Mouse (Mus musculus) monocyte, adult 5-6 weeks (primary cell): ENCODE measurements around the gene Tmem256. TPM values are rescaled to one million over a fixed set of nuclear protein-coding genes. Genes with fewer than 3 reads are reported as not detected.

Source experiments
- ATAC-seq: fragments of 153-309, 156-312 bp; replicated peaks from 2 replicates; pipeline ENCODE4 v1.8.0; 2017; ENCODE audit warnings: mild to moderate bottlenecking; ENCODE audit not compliant: low TSS enrichment, insufficient number of reproducible peaks, severe bottlenecking, poor library complexity, low FRiP score
- total RNA-seq: library from RNA; stranded (forward); fragments of 200-1000, 200-491, 200-594 nt; gene quantifications from 3 replicates; pipeline ENCODE4 v1.2.3, GENCODE M21; 2017

Gene Tmem256
- total RNA-seq, 1 experiment from 2014 or later = 75.7 TPM

GRCm38 (mm10) chr11:69806378-69806777 lies 31.9 kb upstream of the Tmem256 start:
- ATAC-seq = no peak

GRCm38 (mm10) chr11:69807641-69808040 lies 30.7 kb upstream of the Tmem256 start:
- no peak for ATAC-seq

- no peak for ATAC-seq
These were observed 28.0 kb upstream of the Tmem256 start for GRCm38 (mm10) chr11:69810280-69810679.

- ATAC-seq = no peak
These were observed 23.2 kb upstream of the Tmem256 start, which contains the start of gene Gm39566 for GRCm38 (mm10) chr11:69815155-69815554. Gene Gm39566 (minus strand): TSS chr11:69815298.

- ATAC-seq = no peak
These were observed 21.8 kb upstream of the Tmem256 start for GRCm38 (mm10) chr11:69816520-69816919.

GRCm38 (mm10) chr11:69818365-69818764 lies 19.9 kb upstream of the Tmem256 start, which contains the start of gene Spem2:
Gene Spem2 (minus strand): TSS chr11:69818465.
- ATAC-seq = no peak

GRCm38 (mm10) chr11:69818871-69819270 lies 19.4 kb upstream of the Tmem256 start:
- no peak for ATAC-seq

- no peak for ATAC-seq
These were observed 16.2 kb upstream of the Tmem256 start, which contains the start of gene Spem1 for GRCm38 (mm10) chr11:69822080-69822479. Gene Spem1 (minus strand): TSS chr11:69822180.

- no peak for ATAC-seq
These were observed 14.9 kb upstream of the Tmem256 start for GRCm38 (mm10) chr11:69823456-69823855.

- ATAC-seq = no peak
These were observed 9.5 kb upstream of the Tmem256 start for GRCm38 (mm10) chr11:69828832-69829231.

- no peak for ATAC-seq
These were observed 4.8 kb upstream of the Tmem256 start for GRCm38 (mm10) chr11:69833554-69833953.

GRCm38 (mm10) chr11:69834001-69834549 lies 4.2 kb upstream of the Tmem256 start:
- no peak for ATAC-seq

- ATAC-seq = no peak
These were observed 2.9 kb upstream of the Tmem256 start for GRCm38 (mm10) chr11:69835326-69835965.

GRCm38 (mm10) chr11:69835966-69836335 lies 2.4 kb upstream of the Tmem256 start:
- ATAC-seq = no peak

GRCm38 (mm10) chr11:69836703-69837576 lies 1.4 kb upstream of the Tmem256 start:
- no peak for ATAC-seq

- no peak for ATAC-seq
These were observed 736 bp upstream of the Tmem256 start, which contains the start of gene Nlgn2 for GRCm38 (mm10) chr11:69837604-69837951. Gene Nlgn2 (minus strand): TSS chr11:69837784.

- ATAC-seq = no peak
These were observed 395 bp downstream of the Tmem256 start for GRCm38 (mm10) chr11:69838714-69839104.

GRCm38 (mm10) chr11:69846198-69846680 lies 7.9 kb downstream of the Tmem256 start, which contains the start of gene Plscr3:
Gene Plscr3 (plus strand): TSS chr11:69846376.
- ATAC-seq = peak; percentile 75
